Mouse (Mus musculus) thymus, adult 2 months (tissue): ENCODE measurements around the gene Asb1. TPM values are rescaled to one million over a fixed set of nuclear protein-coding genes. Genes with fewer than 3 reads are reported as not detected.

Source experiments
- DNase-seq: peaks from one replicate; pipeline ENCODE4 v3.0.0; 2021
- H3K27ac ChIP-seq: fragments of 200-500 bp; 2 replicates; pipeline ENCODE4 v1.5.1; 2012; ENCODE audit warnings: low read length, control low read depth; ENCODE audit not compliant: control insufficient read depth, insufficient read depth
- H3K27me3 ChIP-seq: fragments of 200-500 bp; 2 replicates; pipeline ENCODE4 v1.6.1; 2012; ENCODE audit warnings: mild to moderate bottlenecking, low read length, moderate library complexity, mixed read lengths; ENCODE audit not compliant: control insufficient read depth, insufficient read depth
- H3K36me3 ChIP-seq: fragments of 200-500 bp; 2 replicates; pipeline ENCODE4 v1.6.1; 2012; ENCODE audit warnings: mild to moderate bottlenecking, low read length, moderate library complexity; ENCODE audit not compliant: control insufficient read depth, insufficient read depth
- H3K4me1 ChIP-seq: fragments of 200-500 bp; replicated peaks from 2 replicates; pipeline ENCODE4 v1.6.1; 2012; ENCODE audit warnings: low read length; ENCODE audit not compliant: control insufficient read depth, insufficient read depth
- H3K4me3 ChIP-seq: fragments of 200-500 bp; 2 replicates; pipeline ENCODE4 v1.5.1; 2012; ENCODE audit warnings: mild to moderate bottlenecking, low read length, control low read depth, moderate library complexity; ENCODE audit not compliant: control insufficient read depth, insufficient read depth
- CTCF ChIP-seq: fragments of 200-500 bp; IDR thresholded peaks from 2 replicates; pipeline ENCODE4 v1.5.1; 2012; ENCODE audit warnings: mild to moderate bottlenecking, control low read depth, low read length, moderate library complexity, borderline replicate concordance; ENCODE audit not compliant: control insufficient read depth, poor library complexity, insufficient read depth; ENCODE audit errors: extremely low read depth
- POLR2A ChIP-seq: fragments of 200-500 bp; IDR thresholded peaks from 2 replicates; pipeline ENCODE4 v1.6.1; 2012; ENCODE audit warnings: mild to moderate bottlenecking, low read length, control low read depth, moderate library complexity; ENCODE audit not compliant: control insufficient read depth, poor library complexity, insufficient read depth; ENCODE audit errors: extremely low read depth
- WGBS: fragments of 180-500 bp; shearing (Covaris S2); methylation state at CpG from one replicate; pipeline ENCODE4 v1.1.7; 2018; 5-methylcytosine and 5-hydroxymethylcytosine counted together
- polyA plus RNA-seq: library from polyadenylated mRNA; depleted of rRNA; stranded (reverse); fragments of >200 nt; gene quantifications from 2 replicates; pipeline ENCODE4 v1.2.3, GENCODE M21; 2012

Asb1 gene
- polyA plus RNA-seq, 1 experiment, result 8.7 TPM

- TF ChIP-seq CTCF (no peak), POLR2A (no peak)
- H3K27me3 ChIP-seq, result no peaks in the 10 kb centered on the region
- 86% methylated on average over 6 of the region's 6 CpGs for WGBS
Measured at GRCm38 (mm10) chr1:91561226-91561625, 20.9 kb downstream of the Asb1 start.

GRCm38 (mm10) chr1:91562977-91563590 lies 22.7 kb downstream of the Asb1 start:
- Histone ChIP-seq H3K4me1 (no peaks in the 10 kb centered on the region), H3K4me3 (no peak overlapping the region), H3K36me3 (no peaks in the 10 kb centered on the region), H3K27ac (no peak overlapping the region), H3K27me3 (no peaks in the 10 kb centered on the region)
- DNase-seq, result no peak
- 86% methylated on average over 4 of the region's 4 CpGs for WGBS
- TF ChIP-seq POLR2A (no peak), CTCF (no peak)

More at GRCm38 (mm10) chr1:91561226-91561625, 20.9 kb downstream of the Asb1 start:
- Histone ChIP-seq H3K27ac (no peak overlapping the region), H3K4me3 (no peak overlapping the region), H3K36me3 (no peaks in the 10 kb centered on the region), H3K4me1 (no peaks in the 10 kb centered on the region)
- DNase-seq, result no peak

GRCm38 (mm10) chr1:91564004-91564403 lies 23.7 kb downstream of the Asb1 start:
- 74% methylated on average over 3 of the region's 3 CpGs for WGBS
- Histone ChIP-seq H3K27me3 (no peaks in the 10 kb centered on the region), H3K27ac (no peak overlapping the region), H3K36me3 (no peaks in the 10 kb centered on the region), H3K4me3 (no peak overlapping the region), H3K4me1 (no peaks in the 10 kb centered on the region)
- DNase-seq, result no peak
- TF ChIP-seq CTCF (no peak), POLR2A (no peak)

- WGBS, result 70% methylated on average over 6 of the region's 6 CpGs
Measured at GRCm38 (mm10) chr1:91564598-91564997, 24.3 kb downstream of the Asb1 start.

GRCm38 (mm10) chr1:91567269-91567668 lies 26.9 kb downstream of the Asb1 start:
- no peak overlapping the region for H3K27ac ChIP-seq
- no peak for TF ChIP-seq POLR2A
- TF ChIP-seq CTCF, result no peak
- H3K36me3 ChIP-seq, result no peaks in the 10 kb centered on the region
- no peaks in the 10 kb centered on the region for H3K27me3 ChIP-seq
- no peak for DNase-seq
- WGBS, result 84% methylated on average over 2 of the region's 2 CpGs
- H3K4me3 ChIP-seq, result no peak overlapping the region
- no peaks in the 10 kb centered on the region for H3K4me1 ChIP-seq

More at GRCm38 (mm10) chr1:91564598-91564997, 24.3 kb downstream of the Asb1 start:
- DNase-seq, result no peak
- no peaks in the 10 kb centered on the region for H3K27me3 ChIP-seq
- H3K4me3 ChIP-seq, result no peak overlapping the region
- H3K27ac ChIP-seq, result no peak overlapping the region
- TF ChIP-seq POLR2A (no peak), CTCF (no peak)
- H3K4me1 ChIP-seq, result no peaks in the 10 kb centered on the region
- no peaks in the 10 kb centered on the region for H3K36me3 ChIP-seq

- Histone ChIP-seq H3K4me1 (no peaks in the 10 kb centered on the region), H3K27me3 (no peaks in the 10 kb centered on the region), H3K27ac (no peak overlapping the region), H3K4me3 (no peak overlapping the region), H3K36me3 (no peaks in the 10 kb centered on the region)
- TF ChIP-seq POLR2A, result no peak
- no peak for TF ChIP-seq CTCF
- 52% methylated on average over 10 of the region's 10 CpGs for WGBS
- DNase-seq, result no peak
Measured at GRCm38 (mm10) chr1:91572458-91572857, 32.1 kb downstream of the Asb1 start.
